Mouse (Mus musculus): ENCODE measurements at regions not wholly inside any gene's neighbourhood (a gene's known extent, or its start where the extent isn't known, plus 50 kb on each side); places are given as distances from the start of the nearest gene placed in this dataset.

GRCm38 (mm10) chr13:68372631-68373030 lies 209.3 kb downstream of the Mtrr start:
- peak; percentile 11 for DNase-seq

Data from right cerebral cortex, postnatal 14 days (tissue).